Mouse (Mus musculus): Measurements from ENCODE around the gene Polr1e.

DNA sequence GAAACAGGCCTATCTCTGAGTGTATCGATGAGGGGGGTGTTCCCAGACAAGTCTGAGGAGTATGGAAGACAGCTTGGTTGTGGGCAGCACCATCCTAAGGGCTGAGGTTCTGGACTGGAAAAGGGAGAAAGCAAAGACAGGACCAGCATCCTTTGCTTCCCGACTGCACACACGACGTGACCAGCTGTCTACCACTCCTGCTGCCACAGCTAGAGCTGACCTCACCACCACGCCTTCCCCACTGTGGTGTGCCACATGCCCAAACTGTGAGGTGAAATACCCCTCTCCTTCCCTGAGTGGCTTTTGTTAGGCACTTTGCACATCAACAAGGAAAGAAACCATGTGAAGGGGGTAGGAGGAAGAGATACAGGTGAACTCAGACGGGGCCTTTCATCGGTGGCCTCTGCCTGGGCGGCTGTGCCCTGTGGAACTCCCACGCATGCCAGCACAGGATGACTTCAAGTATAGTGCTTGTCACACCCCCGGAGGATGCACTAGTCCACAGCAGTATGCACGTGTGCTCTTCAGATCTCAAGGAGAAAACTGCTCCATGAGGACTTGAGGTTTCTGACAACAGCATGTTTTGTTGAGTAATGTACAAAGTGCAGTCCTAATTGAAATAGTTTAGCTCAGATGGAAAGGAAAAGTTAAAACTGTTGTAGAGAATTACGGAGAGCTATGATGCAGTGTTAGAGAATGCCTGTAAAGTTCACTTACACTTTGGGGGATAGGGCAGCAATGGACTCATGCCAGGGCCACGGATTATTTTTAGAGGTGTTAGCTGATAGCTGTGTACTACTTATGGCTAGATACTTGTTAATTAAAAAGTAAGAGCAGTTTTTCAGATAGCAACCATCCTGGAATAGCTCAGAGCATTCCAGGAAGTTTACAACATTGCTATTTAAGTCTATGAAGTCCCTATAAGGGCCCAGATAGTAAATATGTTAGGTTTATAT, 19.4 kb downstream of the Polr1e start:
- TF ChIP-seq POLR2A (IDR thresholded peaks at IDR 0.05; ENCODE audit: insufficient read depth, low read length): no peak
- no peak for TF ChIP-seq CTCF (IDR thresholded peaks at IDR 0.05; ENCODE audit: low read depth, low read length)
- no peak for TF ChIP-seq EP300 (IDR thresholded peaks at IDR 0.05; ENCODE audit: insufficient read depth, low read depth, low read length)
